Mouse (Mus musculus): Measurements from ENCODE around the gene Dscaml1.

The Dscaml1 gene

DNA sequence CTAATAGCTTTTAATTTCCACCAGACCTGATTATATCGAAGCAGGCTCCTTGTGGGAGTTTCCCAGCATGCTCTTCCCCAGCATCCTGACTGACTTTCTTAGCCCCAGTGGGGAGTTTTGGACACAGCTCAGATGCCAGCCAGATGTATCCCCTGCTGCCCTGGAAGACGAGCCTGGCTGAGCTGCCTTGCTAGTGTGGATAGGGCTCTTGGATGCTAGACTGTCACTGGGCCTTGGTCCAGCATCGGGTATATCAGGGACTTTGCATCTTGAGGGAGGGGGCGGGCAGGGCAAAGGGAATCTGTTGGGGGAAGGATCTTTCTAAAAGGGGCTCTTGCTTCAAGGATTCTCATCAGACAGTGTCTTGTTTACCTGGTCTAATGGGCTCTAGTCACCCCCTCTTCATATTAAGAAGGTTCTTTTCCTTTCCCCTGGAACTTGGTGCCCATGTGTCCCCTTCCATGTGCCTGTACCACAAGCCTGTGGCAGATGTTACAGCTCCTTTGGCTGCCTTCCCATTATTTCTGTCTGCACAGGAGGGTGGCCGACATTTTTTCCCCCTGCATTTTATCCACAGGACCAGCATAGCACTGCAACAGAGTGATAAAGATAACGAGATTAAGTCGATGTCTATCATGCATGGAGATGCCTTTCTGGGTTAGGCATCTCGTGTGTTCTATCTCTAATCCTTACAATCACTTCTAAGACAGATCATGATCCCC, 28.6 kb downstream of the Dscaml1 start:
- no peak for DNase-seq (ENCODE audit: low spot score in 2 of 2)

DNA sequence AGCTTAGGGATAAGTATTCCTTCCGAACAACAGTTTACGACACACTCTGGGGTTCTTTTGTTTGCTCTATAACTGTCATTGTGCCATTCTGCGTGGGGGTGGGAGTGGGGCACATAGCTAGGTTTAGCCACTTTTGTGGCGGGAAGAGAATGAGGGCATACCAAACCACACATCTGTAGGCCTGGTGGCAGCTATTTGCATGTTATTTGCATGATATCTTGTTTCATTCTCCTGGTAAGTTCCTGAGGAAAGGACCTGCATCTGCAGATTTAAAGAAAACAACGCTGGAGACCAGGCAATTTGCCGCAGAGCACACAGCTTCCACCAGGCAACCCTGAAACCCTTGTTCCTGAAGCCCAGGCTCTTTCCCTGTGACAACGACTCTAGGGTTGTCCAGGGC, 30.8 kb downstream of the Dscaml1 start:
- no peak for DNase-seq (ENCODE audit: low spot score in 2 of 2)

DNA sequence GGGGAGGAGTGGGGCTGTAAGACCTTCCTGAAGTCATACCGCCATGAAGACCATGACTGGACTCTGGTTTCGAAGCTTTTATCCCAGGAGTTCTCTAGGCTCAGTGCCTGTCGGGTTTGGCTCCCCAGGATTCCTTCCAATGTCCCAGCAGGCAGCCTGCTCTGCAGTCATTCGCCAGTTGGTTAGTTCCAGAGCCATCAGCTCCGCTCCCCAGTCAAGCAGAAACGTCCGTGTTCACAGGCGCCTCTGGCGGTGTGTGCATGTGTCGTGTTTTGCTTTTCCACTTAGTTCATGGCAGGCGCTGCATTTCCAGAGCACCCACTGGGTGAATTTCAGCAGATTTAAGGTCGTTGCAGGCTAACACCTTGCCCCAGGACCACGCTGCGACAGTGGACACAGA, 31.9 kb downstream of the Dscaml1 start:
- no peak for DNase-seq (ENCODE audit: low spot score in 2 of 2)

DNA sequence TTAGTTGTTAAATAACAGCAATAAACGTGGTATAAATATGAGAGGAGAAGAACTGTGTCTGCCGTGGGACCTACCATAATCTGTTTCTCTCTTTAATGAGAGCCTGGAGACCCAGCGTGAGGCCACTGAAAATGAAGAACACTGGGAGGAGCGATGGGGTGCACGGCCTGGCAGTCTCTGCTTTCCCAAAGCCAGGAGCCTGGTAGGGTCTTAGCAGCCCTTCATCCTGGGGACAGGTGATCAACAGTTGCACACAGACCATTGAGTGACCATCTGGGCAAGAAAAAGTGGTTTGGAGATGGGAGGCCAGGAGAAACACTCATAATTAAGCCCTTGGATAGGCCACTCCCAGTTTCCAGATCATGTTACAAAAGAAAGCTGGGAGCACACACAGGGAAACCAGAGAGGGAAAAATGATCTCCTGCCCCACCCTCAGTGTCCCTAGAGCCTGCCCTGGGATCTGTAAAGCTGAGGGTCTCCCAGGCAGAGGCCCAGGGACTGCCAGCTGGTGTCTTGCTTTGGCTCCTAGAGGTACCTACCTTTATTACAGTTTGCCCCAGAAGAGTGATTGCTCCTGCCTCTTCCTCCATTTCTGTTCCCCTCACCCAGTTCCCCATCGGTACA, 39.1 kb downstream of the Dscaml1 start:
- no peak for DNase-seq (ENCODE audit: low spot score in 2 of 2)

DNA sequence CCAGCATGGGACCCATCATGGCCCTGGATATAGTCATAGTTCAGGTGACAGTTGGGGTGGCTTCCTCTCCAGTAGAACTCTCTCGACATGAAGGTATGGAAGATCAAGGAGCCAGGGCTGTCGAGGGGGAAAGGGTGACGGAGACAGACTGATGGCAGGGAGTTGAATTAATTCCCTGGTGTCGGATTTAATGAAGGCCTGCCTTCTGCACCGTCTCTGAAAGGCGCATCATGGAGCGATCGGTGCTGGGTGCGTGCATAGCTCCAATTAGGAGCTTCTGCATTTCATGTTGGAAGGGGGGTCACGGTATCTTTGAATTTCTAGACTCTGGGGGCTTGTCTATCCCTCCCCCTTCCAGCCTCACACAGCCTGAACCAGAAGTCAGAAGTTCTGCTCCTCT, 41.8 kb downstream of the Dscaml1 start:
- no peak for DNase-seq (ENCODE audit: low spot score in 2 of 2)

DNA sequence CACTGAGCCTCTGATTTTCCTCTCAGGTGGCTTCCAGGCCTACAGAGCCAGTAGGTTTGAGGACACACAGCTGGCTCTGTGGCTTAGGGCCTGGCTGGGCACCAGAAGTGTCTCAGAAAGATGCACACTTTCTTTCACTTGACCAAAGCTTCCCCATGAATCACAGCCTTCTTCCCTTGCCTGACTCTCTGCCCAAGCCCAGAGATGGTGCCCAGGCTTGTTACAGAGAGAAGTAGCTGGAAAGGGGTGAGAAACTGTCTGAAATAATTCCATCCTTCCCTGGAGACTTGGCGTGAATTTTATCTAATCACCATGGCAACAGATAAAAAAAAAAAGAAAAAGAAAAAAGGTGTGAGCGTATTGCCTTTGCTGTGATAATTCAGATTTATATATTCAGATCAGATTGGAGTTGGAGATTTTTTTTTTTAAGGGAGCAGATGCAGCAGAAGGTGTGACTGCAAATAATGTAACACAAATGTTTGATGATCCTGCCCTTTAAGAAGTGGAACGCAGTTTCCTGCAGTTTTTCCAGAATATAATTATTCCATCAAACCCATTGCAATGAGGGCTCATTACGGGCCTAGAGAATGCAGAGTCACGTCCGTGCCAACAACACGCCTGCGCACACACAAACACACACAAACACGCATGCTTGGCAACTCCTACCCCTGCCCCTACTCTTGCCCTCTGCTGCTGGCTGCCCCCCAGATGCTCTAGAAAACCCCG, 44.5 kb downstream of the Dscaml1 start:
- DNase-seq (ENCODE audit: low spot score in 2 of 2), result no peak

DNA sequence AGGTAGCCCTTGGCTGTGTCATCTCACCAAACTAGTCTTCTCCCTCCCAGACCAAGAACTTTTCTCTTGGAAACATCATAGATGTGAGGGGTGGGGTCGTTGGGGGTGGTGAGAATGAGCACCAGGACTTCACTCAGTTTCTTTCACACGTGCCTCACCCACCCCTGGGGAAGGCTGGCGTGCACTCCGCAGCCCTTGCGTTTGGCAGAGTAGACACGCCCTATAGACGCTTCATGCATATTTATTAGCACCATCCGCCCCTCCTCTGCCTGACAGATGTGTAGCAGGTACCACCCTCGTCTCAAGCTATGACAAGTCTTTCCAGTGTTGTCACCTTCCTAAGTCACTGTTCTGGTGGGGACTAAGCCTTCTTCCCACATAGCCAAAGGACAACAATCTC, 45.3 kb downstream of the Dscaml1 start:
- no peak for DNase-seq (ENCODE audit: low spot score in 2 of 2)

DNA sequence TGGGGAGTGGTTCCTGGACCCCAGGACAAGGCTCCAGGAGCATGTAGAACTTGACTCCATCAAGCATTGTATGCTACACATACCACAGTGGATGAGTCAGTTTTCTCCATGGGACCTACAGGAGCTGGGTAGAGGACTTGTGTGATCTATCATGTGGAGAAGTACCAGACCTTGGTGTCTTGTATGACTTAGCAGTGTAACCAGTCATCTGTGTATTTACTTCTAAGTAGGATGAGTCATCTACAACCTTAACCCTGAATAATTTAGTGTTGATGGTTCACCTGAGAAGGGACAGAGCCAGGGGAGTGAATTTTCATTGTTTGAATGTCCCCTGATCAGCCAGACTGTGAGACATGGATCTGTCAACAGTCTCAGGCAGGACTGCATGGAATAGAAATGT, 48.4 kb downstream of the Dscaml1 start:
- no peak for DNase-seq (ENCODE audit: low spot score in 2 of 2)

DNA sequence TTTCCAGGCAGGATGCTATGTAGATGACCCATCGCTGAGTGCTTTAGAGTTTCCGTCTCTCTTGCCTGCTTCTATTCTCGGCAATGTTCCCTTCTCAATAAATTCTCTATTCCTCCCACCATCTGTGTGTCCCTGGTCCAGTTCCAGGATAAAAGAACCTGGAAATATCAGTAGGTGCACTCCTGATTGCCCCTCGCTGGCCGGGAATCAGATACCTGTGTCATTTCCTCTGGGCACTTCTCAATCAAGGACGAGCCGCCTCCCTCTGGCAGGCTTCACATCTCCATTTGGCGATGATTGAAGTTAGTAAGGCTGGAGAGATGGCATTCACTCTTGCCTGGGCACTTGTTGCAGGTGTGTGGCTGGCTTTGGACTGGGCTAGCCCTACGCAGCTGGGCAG, 54.5 kb downstream of the Dscaml1 start:
- DNase-seq (ENCODE audit: low spot score in 2 of 2), result no peak

DNA sequence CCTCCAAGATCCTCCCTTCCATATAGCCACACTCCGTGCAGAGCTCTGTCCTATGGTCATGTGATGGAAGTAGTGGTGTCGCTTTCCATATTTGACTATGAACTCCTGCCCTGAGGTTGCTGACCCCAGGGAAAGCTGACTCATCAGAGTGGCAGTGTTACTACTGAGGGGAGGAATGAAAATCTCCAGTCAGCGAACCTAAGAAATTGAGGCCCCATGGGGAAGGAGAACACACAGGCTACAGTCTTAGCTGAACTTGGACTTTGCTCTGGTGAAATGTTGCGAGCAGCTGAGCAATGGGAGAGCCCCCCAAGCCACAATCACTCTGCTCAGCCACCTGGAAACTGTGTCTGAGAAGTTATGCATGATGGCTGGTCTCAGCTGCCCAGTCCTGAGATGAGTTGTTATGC, 60.2 kb downstream of the Dscaml1 start:
- no peak for DNase-seq (ENCODE audit: low spot score in 2 of 2)

DNA sequence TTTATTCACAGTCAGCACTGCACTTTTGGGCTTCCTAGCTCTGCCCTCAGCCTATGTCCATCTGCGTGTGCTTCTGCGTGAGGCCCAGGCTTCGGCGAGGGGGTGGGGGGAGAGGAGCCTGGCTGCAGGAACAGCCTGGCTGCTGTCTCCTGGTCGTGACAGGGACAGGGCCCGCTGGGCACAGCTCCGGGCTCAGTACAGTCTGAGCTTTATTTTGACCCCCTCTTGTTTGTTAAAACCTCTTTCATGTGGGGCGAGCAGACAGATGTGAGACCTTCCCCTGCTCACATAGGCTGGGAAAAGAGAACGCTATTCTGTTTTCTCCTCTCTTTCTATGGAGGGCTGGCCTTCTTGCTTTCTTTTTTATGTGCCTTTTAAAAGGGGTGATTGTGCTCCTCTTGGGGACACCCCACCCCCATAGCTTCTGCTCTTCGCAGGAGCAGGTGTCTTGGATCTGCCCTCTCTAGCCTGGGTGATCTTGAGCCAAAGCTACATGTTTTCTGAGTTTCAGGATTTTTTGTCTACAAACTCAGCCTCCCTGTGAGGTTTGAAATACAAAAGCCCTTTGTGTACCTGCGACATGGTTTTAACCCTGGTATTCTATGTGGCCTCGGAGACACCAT, 60.9 kb downstream of the Dscaml1 start:
- DNase-seq (ENCODE audit: low spot score in 2 of 2), result no peak

DNA sequence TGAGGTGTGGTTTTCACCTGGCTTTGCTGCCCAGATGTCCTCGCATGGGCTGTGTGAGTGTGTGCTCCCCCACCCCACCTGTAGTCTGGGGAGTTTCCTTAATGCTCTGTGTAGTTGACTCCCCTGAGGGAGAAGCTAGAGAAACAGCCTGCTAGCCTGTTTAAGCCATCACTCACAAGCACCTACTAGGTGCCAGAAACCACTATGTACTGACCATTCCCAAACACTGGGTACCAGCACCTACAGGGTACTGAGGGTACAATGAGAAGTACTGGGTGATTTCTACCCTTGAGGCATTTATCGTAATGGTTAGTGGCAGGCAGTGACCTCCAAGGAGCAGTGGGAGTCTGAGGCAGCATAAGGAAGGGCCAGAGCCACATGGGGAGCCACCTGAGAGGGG, 64.5 kb downstream of the Dscaml1 start:
- no peak for DNase-seq (ENCODE audit: low spot score in 2 of 2)

DNA sequence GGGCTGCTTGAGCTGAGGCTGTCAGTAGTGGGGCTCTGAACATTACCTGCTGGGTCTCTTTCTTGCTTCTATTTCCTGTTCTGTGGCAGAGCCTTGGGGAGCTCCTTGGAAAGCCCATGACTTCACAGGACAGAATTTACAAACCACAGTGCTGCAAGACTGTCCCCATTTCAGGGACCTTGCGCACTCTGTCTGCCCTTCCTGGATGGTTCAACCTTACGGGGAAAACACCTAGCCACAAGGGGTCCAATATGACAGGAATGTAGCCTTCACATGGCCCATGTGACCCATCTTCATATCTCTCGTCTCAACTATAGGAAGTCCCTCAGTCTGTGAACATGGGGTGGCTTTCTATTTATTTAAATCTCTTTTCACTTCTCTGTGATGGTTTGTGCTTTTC, 68.5 kb downstream of the Dscaml1 start:
- no peak for DNase-seq (ENCODE audit: low spot score in 2 of 2)

DNA sequence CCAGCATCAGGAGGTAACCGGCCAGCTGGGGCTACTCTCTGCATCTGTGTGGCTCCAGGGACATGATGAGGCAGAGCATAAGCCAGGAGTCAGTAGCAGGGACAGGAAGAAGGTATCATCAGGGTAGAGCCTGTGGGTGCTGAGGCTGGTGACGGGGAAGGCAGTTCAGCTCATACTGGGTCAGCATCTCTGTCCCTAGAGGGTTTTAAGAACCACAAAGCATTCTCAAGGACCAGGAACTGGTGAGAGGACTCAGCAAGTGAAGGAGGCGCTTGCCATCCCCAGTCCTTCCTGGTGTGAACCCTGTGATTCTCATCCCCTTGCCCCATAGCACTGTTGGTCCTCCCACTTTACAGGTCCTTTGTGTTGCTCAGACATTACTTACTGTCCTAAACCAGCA, 69.9 kb downstream of the Dscaml1 start:
- no peak for DNase-seq (ENCODE audit: low spot score in 2 of 2)

DNA sequence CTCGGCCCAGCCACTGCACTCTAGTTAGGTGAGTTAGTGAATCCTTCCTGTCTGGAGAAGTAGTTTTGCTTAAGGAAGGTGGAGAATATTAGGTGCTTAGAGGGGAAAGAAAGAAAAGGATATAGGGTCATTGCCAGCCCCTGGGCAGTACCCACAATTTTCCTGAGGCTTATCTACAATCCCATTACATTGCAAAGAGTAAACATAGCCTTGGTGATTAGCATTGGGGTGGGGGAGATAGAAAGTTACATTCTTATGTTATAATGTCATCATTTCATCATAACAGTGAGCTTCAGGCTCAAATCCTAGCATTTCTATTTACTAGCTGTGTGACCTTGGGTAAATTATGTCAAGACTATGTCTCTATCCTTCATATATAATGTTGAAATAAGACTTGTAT, 70.5 kb downstream of the Dscaml1 start:
- no peak for DNase-seq (ENCODE audit: low spot score in 2 of 2)

DNA sequence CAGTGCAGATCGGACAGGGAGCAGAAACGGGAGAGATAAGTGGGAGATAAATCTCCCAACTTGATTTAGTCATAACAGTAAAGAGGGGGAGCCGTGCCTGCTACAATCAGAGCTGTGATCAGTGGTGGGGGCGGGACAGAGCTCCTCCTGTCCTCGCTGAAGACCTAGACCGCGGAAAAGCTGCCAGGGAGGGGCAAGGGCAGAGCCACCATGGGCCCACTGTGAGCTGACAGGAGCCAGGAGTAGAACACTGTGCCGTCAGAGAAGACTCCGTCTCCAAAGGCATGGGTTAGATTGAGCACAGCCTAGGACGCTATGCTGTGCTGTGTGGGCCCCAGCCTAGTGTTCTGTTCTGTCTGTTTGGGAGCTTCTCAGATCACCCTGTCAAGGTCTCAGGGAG, 72.8 kb downstream of the Dscaml1 start:
- no peak for DNase-seq (ENCODE audit: low spot score in 2 of 2)

DNA sequence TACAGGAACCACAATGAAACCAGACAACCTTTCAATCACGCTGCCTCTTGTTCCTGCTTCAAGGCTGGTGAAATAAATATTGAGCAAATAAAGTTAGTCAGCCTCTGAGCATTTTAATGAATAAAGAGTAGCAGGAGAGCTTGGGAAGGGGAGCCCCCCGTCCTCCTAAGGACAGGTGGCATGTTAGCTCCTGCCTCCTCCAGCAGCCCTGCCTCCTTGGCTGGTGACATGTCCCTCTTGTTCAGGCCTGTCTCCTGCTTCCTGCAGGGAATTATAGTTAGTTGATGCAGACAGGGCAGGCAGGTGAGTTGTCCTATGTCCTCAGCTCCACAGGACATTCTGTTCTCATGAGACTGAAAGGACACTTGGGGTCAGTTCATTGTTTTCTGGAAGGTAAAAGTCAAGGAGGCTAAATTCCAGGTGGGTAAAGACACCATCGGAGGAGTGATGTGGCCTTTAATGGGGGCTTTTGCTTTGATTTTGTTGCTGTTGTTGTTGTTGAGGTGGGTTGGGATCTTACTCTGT, 73.7 kb downstream of the Dscaml1 start:
- peak in 1 of 2 experiments; percentile 32 for DNase-seq (ENCODE audit: low spot score in 2 of 2)

DNA sequence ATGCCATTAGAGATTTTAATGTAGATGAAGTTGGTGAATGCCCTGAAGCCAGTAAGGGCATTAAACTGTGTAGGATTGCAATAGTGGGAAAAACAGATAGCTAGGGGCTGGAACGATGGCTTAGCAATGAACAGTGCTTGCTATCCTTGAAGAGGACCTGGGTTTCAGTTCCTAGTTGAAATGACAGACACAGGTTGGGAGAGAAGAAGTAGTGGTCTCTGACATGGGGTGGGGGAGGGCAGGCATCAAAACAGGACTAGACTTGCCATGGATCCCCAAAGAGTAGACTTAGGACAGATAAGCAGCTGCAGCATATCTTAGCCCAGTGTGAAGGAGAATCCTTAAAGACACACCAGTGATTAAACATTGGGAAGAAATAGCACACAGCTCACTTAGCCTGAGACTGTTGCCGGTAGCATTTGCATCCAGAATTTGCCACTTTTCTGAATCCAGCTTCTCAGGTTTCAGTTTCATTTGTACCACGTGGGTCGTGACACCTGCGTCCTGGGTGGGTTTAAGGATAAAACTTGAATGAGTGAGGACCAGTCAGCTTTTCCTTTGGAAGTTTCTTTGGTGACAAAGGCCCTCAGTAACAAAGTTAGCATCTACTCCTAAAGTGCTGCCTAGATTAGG, 75.0 kb downstream of the Dscaml1 start:
- DNase-seq (ENCODE audit: low spot score in 2 of 2), result no peak

DNA sequence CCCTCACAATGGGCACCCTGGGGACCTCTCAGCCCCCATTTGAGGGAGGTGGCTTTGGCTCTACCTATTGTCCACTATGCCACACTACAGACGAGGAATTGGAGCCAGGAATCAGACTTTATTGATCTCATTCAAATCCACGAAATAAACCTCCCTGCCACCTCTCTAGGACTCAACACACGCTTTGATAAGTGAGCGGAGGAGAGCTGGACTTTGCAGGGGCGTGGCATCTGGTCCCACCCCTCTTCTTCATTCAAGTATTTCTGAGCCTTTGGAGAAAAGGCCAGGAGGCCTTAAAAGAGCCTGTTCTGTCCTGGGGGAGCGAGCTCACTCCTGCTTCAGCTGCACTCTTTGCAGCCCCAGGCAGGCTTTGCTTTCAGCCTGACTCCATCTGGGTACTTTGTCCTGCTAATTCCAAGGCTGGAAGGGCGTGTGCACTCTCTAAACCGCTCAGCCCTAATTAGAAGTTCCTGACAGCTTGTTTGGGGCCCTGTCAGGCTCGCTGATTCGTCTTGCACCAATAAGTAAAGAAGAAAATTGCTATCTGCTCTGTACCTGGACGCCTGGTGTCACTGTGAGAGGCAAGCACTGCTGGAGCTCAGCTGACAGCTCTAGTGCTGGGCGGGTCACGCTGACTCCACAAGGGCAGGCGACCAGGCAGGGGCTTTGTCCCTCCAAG, 75.7 kb downstream of the Dscaml1 start:
- DNase-seq (ENCODE audit: low spot score in 2 of 2), result no peak

DNA sequence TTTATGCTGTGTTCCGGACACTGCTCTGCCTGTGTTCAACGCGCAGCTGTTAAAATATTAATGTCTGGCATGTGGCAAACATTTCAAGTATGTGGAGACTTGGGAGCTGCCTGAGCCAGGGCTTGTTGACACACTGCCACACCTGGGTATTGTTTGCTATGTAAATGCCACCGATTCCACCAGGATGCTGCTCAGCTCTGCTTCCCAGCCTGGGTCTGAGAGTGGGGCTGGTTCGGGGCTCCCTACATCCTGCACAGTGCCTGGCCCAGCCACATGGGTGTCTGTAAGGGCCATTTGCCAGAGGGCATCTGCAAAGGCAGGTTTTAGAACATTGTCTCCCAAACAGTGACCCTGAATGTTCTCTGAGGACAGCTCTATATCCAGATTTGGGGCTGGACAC, 78.5 kb downstream of the Dscaml1 start:
- DNase-seq (ENCODE audit: low spot score in 2 of 2), result peak in 1 of 2 experiments; percentile 35

DNA sequence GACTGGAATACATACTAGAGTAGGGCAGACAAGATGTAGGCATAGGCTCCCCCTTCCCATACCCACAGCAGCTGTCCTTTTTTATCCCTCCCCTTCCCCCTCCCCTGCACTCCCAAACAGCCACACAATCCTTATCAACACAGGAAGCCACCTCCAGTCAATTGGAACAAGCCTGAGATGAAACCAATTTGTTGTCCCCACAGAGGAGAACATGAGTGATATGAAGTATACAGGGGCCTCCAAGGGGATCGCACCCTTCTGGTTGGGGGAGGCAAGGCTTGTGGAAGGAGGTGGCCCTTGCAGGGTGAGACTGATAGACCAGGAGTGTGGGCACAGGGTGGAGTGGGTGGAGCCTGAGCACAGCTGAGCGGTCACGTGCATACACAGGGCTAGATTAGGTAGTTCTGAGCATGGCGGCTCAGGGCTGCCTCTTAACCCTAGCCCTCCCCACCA, 79.1 kb downstream of the Dscaml1 start:
- no peak for DNase-seq (ENCODE audit: low spot score in 2 of 2)

Measured in urinary bladder, postnatal 4 days (tissue).